Mouse (Mus musculus) heart, postnatal 14 days (tissue): ENCODE measurements at regions not wholly inside any gene's neighbourhood (a gene's known extent, or its start where the extent isn't known, plus 50 kb on each side); places are given as distances from the start of the nearest gene placed in this dataset.

Source experiments
- DNase-seq, 2 experiments: peaks; one replicate each; pipeline ENCODE4 v3.0.0; 2021 to 2022
- intact Hi-C: fragments of 180-260 bp; cut with DNase I; formaldehyde crosslinking; loops from one replicate; pipeline ENCODE4 v1.15.1; 2025

DNA sequence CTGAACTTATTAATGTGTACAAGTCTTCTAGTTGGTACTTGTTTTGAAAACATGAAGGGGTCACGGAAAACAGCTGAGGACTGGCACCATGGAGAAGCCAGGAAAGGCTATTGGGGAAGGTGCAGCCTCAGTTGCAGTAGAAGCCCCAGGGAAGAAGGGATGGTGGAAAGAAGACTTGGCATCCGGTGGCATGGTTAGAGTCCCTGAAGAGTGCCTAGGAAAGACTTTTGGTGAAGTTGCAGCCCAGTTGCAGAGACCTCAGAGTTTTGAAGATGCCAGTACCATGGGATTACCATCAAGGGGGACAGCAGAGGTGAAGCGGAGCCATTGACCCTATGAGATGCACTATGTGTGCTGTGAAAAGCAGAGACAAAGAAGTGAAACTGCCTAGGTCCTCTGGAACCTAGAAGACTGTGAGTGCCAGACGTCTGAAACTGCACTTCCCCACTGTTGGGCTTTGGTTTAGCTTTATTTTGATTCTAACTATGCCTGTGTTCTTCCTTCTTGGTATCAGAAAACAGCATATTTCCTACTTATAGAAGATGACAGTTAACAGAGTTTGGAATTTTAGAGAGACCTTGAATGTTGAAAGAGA, 96.9 kb upstream of the Zfp648 start:
- intact Hi-C loops: no loop called here
- no peak for DNase-seq

DNA sequence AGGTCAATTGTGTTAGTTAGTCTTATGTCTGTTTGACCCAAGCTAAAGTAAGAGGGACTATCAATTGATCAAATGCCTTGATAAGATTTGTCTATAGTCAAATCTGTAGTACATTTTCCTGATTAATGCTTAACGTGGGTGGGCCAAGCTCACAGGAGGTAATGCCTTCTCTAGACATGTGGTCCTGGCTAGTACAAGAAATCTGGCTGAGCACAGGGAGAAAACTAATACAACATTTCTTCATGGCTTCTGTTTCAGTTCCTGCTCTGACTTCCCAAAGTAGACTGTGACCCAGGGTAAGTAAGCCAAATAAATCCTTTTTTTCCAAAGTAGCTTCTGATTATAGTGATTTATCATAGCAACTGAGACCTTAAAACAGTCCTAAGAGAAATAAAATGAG, 96.2 kb upstream of the Zfp648 start:
- intact Hi-C loops: no loop called here
- no peak for DNase-seq

DNA sequence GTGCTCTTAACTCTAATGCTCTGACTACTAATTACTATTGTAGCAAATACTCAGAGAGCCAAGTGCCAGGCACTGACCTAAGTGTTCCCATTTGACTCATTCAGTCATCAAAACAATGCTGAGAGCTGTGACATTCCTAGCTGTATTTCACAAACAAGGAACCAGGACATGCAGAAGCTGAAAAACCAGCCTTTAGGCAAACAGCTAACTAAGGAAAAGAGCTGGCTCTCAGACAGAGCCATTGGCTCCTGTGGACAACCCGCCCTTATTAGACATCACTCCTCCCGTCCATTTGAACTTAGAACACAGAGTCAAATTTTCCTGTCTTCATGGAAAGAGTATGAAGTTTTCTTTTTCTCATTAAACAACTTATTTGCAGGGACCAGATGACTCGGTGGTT, 88.5 kb upstream of the Zfp648 start:
- intact Hi-C loops: no loop called here
- no peak for DNase-seq

DNA sequence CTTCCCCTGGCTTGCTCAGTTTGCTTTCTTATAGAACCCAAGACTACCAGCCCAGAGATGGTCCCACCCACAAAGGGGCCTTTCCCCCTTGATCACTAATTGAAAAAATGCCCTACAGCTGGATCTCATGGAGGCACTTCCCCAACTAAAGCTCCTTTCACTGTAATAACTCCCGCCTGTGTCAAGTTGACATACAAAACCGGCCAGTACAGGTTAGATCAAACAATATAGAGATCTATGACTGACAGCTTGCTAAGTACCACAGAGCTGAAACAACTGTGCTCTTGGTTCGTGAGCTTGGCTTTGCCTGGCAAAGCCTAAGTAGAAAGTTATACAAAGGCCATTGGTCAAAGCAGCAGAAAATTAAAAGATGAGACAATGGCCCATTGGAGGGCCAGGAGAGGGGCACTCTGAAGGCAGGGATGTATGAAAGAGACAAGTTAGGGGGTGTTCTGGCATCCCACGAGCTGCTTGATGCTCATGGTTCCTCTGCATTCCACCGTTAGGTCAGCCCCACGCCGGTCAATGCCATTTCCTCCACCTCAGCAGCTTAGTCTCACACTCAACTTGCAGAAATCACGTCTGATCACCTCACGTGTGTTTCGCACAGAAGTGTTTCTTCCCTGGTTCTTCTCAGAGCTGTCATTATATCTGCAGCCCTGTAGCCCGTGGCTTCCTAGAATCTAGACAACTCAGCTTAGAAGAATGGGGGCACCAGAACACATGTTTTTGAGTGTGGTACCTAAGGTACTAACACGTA, 87.5 kb upstream of the Zfp648 start:
- no peak for DNase-seq
- intact Hi-C loops: no loop called here

DNA sequence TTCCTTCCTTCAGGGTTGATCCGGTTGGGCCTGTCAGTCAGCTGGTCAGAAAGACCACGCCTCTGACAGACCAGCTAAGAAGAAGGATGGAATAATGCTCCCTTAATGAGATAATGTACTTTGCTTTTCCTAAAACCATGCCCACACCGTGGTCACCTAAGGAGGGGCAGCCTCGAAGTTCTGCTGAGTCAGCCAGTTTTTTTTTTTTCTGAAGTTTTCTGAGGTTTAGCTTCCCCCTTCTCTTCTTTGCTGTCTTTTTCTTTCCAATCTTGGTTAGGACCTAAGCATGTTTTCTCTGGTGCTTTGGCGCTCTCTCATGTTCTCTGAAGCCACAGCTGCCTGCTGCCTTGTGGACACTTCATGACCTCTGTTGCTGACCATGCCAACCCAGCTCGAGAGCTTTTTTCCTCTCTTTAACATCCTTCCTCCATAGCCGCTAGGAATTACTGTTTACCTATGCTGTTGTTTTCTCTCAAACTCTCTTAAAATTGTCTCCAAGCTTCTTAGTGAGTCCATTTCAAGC, 84.7 kb upstream of the Zfp648 start:
- DNase-seq: no peak

DNA sequence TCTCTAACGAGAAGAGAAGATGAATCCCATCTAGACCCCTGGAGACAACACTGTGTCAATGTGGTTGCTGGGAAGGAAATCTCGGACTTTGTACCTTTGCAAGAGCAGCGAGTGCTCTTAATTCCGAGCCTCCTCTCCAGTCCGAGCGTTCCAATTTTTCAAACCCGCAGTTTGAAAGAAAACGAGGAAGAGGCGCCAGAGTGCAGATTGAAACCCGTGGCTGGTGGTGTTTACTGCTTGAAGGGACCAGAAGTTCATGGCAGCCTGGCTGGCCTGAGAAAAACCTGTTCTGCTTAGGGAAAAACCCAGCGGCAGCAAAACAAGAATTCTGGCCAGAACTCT, 83.7 kb upstream of the Zfp648 start:
- no peak for DNase-seq
- intact Hi-C loops: loop anchor here (5.0 kb wide), 2 partner anchors 35 to 85 kb away; no protein-coding TSS in a partner anchor

More for the DNA sequence above, 84.7 kb upstream of the Zfp648 start:
- intact Hi-C loops: loop anchor here (5.0 kb wide), 2 partner anchors 36 to 84 kb away; no protein-coding TSS in a partner anchor

DNA sequence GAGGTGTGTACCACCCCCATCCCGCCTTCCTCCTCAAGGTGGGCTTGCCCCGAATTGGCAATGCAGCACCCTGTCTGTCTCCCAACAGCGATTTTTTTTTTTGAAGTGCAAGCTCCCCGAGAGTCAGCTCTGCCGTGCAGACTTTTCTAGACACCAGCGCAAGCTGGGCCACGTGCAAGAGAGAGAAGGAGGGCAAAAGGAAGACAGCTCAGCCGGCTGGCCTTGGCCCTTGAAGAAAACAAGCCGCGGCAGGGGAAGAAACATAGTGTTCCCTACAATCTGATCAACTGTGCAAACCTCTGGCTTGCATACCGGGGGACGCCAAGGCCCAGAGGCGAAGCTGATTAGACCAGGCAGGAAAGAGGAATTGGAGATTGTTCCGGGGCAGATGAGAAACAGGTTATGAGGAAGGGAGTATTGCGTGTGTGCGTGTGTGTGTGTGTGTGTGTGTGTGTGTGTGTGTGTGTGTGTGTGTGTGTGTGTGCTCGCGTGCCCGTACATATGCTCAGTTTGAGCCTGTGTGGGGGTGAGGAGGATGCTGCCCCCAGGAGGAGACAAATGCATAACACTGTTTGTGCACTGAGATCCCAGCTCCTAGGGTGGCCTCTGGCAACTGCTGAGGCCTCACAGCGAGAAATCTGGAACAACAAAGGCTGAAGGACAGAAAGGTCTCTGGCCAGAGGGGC, 83.2 kb upstream of the Zfp648 start:
- intact Hi-C loops: loop anchor here (1.0 to 5.0 kb wide), 5 partner anchors 34 to 223 kb away; no protein-coding TSS in a partner anchor
- peak; percentile 62 to 73 for DNase-seq

DNA sequence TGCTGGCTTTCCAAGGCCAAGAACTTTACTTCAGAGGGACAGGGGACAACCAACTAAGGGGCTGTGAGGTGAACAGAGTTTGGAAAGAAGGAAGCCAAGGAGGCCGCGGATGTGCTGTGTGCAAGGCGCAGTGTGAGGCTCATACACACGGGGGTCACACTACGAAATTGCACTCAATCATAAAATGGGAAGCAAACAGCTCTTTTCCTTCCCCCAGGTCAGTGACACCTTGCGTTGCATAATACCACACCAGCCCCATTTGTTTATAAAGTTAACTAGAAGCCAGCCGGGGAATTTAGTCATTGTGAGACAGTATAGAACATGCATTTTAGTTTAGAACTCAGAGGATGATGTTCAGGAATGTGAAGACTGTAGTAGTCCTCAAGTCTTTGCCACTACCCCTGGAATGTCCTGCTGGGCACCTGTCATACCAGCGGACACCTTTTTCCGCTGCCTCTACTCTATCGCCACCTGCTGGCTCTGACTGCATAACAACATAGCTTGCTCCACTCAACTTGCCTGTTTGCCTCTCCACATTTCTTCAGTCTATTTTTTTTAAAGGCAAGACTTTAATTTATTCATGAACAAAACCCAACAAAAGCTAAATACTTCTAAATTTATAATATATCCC, 82.5 kb upstream of the Zfp648 start:
- intact Hi-C loops: loop anchor here (1.0 to 5.0 kb wide), 5 partner anchors 34 to 223 kb away; no protein-coding TSS in a partner anchor
- DNase-seq: peak; percentile 84 to 88

DNA sequence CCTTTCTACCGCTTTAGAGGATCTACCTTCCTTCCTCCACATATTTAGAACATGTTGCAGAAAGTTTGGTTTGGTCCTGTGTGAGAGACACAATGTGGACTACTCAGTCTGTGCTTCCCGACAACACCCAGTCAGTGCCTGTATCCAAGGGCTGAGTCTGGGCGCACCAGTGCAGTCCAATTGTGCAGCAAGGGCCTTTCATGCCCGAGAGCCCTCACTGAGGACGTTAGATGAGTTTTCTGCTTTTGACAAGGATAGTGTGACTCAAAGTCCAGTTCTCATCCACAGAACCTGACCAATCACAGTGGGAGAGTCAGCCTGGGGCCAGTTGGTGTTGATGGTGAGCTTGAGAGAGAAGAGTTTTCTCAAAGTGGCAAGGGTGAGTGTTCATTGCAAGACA, 81.4 kb upstream of the Zfp648 start:
- no peak for DNase-seq
- intact Hi-C loops: loop anchor here (2.0 to 5.0 kb wide), 3 partner anchors 33 to 87 kb away; no protein-coding TSS in a partner anchor

DNA sequence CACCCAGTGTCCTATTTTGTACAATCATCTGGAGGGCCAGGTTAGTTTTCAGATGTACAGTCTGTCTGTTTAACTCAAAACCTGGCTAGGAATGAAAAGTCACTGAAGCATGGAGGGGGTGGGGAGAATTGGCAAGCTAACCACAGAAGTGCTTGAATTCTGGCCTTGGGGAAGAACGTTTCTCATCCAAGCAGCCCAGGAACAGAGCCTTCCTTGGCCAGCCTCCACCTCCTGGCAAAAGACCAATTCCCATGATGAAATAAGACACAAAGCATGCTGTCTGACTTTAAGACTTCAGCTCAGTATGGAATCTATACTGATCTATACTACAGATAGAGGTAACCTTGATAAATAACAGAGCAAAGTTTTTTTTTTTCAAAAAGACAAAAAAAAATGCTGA, 80.3 kb upstream of the Zfp648 start:
- peak; percentile 80 to 83 for DNase-seq
- intact Hi-C loops: no loop called here

DNA sequence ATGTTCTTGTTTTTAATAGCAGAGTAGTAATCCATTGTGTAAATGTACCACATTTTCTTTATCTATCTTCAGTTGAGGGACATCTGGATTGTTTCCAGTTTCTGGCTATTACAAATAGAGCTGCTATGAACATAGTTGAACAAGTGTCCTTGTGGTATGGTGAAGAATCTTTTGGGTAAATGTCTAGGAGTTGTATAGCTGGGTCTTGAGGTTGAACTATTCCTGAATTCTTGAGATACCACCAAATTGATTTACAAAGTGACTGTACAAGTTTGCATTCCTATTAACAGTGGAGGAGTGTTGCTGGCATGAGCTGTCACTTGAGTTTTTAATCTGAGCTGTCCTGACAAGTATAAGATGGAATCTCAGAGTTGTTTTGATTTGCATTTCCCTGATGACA, 76.0 kb upstream of the Zfp648 start:
- no peak for DNase-seq
- intact Hi-C loops: no loop called here

DNA sequence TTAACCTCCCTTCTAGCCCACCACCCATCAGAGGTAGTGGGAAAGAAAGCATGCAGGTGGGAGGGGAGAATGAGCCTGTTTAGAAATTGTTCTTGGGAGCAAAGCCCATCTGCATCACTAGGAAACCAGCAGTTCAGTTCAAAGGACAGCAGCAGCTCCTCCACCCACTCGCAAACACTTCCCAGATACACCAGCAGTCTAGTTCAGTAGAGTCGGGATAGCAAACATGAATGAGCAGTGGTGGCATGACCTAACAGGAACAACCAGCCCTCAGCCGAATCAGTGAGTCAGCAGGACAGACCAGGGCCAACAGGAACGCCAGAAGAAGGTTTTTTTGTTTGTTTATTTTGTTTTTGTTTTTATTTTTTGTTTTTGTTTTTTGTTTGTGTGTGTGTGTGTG, 74.5 kb upstream of the Zfp648 start:
- DNase-seq: no peak
- intact Hi-C loops: no loop called here

DNA sequence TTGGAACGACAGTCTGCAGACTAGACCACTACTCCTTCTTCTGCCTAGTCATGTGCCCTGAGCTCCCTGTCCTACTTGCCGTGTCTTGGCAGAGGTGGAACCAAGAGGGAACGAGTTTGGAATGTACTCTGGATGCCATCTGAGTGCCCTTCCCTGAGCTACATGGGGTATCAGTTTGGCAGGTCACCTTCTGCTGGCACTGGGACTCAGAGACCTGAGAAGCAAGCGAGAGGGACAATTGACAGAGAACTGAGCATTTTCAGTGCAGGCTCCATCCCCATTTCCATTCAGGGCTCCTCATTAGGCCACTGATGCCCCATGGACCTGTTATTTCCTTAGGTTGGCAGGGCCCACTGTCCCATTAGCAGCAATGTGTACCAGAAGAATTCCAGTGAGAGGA, 61.5 kb upstream of the Zfp648 start:
- no peak for DNase-seq
- intact Hi-C loops: no loop called here

DNA sequence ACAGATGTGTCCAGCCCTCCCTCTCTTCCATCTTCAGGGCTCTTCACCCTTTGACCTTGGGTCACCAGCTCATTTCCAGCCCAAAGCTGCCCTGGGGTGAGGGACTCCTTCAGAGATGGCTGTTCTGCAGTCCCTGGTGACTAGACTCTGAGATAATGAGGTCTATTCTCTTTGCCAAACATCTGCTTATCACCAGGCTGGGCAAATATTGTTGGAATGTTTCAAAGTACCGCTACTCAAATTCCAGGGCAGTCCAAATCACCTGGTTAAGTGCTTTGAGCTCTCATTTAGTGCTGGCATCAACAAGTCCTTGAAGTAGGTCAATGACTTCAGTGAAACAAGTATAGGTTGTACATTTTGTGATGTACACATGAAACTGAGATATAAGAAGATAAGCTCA, 57.3 kb upstream of the Zfp648 start:
- intact Hi-C loops: no loop called here
- no peak for DNase-seq

DNA sequence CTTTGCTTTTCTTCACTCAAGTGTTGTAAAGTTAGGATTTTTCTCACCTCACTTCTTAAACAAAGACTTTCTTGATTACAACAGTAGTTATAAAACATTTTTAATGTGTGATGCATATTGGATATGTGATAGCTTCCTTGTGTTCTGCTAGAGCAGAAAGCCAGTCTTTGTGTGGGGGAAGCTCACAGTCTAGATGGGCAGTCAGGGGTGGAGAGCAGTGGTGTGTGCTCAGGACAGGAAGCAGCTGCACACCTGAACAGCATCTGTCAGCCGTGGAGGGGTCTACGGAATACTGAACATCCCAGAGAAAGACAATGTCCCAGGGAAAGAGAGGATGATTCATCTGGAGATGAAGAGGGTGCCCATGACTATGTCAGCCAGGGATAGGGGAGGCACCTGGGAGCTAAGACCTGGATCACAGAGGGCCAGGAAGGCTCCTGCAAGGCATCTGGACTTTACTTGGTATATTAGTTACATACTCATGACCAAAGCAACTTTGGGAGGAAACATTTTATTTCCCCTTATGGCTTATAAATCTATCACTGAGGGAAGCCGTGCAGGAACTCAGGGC, 53.9 kb upstream of the Zfp648 start:
- intact Hi-C loops: no loop called here
- no peak for DNase-seq

DNA sequence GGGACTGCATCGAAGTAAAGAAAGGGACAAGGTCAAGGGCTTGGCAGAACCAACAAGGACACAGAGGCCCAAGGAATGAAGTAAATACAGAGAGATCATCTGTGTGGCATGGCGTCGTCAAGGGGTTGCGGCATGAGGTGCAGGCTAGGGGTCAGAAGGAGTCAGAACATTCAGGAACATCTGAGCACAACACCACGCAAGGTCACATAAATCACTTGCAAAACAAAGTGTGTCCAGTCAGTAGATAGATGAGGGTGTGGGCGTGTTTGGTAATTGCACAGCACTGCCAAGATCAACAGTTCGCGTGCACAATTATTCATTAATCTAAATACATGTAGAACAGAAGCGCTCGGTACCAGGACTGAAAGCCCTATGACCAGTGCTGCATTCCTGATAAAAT, 52.0 kb upstream of the Zfp648 start:
- DNase-seq: peak in 1 of 2 experiments; percentile 14
- intact Hi-C loops: no loop called here

DNA sequence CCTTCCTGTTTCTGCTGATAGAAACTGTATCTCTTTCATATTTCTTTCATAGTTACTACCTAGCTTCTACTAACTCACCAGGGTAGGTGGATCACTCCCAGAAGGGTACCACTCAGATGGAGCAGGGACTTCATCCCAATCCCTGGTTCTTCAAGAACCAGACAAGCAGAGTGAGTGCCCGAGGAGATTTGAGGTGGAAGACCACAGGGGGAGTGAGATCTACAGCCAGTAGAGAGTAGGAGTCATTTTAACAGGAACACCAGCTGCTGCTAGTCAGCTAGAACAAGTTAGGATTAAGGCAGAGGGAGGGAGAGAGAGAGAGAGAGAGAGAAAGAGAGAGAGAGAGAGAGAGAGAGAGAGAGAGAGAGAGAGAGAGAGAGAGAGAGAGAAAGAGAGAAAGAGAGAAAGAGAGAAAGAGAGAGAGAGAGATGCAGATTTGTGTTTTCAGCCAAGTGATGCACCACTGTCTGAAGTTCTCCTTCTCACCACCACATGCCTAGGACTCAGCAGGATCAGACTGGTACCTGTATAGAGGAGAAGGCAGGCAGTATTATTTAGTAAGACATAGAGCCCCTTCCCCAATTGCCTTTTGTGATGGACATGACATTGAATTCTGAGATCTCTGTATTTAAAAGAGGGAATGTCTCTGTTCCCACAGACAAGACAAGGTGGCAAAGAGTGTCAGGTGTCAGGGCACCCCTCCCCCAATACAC, 51.4 kb upstream of the Zfp648 start:
- intact Hi-C loops: loop anchor here (5.0 kb wide), 1 partner anchor 32 kb away; no protein-coding TSS in a partner anchor
- DNase-seq: no peak

DNA sequence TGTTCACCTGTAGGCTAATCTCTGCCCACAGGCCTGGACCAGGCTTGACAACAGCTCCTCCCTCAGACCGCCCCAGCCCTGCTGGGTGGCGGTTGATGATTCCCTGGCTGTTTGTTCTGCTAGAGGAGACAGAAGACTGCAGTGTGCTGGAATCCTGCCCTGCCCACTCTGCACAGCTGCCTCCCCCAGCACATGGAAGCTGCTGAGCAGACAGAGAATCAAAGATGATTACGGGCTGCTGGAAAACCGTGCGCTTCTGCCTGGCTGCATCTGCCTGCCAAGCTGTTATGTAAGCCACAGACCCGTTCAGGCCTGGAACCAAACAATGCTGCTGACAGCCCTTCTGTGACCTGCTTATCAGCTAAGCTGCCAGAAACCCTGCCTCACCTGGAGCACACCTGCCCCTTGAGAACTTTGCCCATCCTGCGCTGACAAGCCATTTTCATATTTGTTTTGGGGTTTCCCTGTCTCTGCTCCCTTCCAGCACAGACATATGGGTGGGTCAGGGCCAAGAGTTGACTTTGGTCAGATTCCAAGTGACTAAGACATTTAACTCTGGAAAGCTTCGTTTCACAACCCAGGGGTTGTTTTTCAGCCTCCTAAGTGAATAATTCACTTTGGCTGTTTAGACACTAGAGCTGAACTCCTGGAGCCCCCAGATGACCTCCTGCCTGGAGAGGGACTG, 50.7 kb upstream of the Zfp648 start:
- intact Hi-C loops: loop anchor here (5.0 kb wide), 1 partner anchor 33 kb away; no protein-coding TSS in a partner anchor

More for the DNA sequence above, 50.7 kb upstream of the Zfp648 start:
- DNase-seq: peak; percentile 80
